11 mouse cellular contexts compared by ENCODE assay signal in genomic region chr13:41758550-41759465, GRCm38 (mm10).
DNase-seq lines count a peak whose midpoint lies in the region; ATAC-seq and TF ChIP-seq lines count a peak whose summit lies in the region.
"Had no signal": no experiment of that assay in that cellular context is flagged by ENCODE, and none has a peak within 500 bp of the region (broad histone marks: within the 10 kb centered on the region; RNA-seq: fewer than 3 reads in every experiment).

No protein-coding gene starts in this region.

- no peaks in the 10 kb centered on the region for H3K27me3 ChIP-seq in hindbrain, embryonic 13.5 days
- no peaks in the 10 kb centered on the region for H3K27me3 ChIP-seq in hindbrain, embryonic 12.5 days
- no peaks in the 10 kb centered on the region for H3K27me3 ChIP-seq in heart, embryonic 12.5 days (replicated peaks)
- H3K27me3 ChIP-seq: liver, embryonic 15.5 days had no signal

- H3K9ac ChIP-seq in hindbrain, embryonic 13.5 days = no peak overlapping the region
- no peak overlapping the region for H3K9ac ChIP-seq in hindbrain, embryonic 12.5 days
- no peak overlapping the region for H3K9ac ChIP-seq in heart, embryonic 12.5 days
- H3K9ac ChIP-seq: liver, embryonic 15.5 days had no signal

- peak; percentile 33 for DNase-seq in cerebellum, adult 8-10 months
- peak; percentile 49 to 78 for DNase-seq in frontal cortex, postnatal 36 days (ENCODE audit: low spot score in 2 of 2)
- no peak for DNase-seq in spleen, postnatal 10 days (ENCODE audit: low spot score in 2 of 2)
- no peak for DNase-seq in urinary bladder, postnatal 14 days (ENCODE audit: low spot score)

- no peak for TF ChIP-seq POLR2A in olfactory bulb, adult 2 months (IDR thresholded peaks at IDR 0.05; ENCODE audit: insufficient read depth, low read depth, low read length)

- peak overlapping the region; percentile 50; the same call in 1 of the 2 replicates for H3K27ac ChIP-seq in hindbrain, embryonic 13.5 days
- H3K27ac ChIP-seq in hindbrain, embryonic 12.5 days = no peak overlapping the region
- peak overlapping the region; percentile 83 for H3K27ac ChIP-seq in olfactory bulb, adult 2 months (ENCODE audit: insufficient read depth, low read depth, low read length)
- no peak overlapping the region for H3K27ac ChIP-seq in heart, embryonic 12.5 days (ENCODE audit: poor library complexity, severe bottlenecking)
- H3K27ac ChIP-seq: liver, embryonic 15.5 days had no signal

- no peaks in the 10 kb centered on the region for H3K36me3 ChIP-seq in hindbrain, embryonic 13.5 days
- no peaks in the 10 kb centered on the region for H3K36me3 ChIP-seq in hindbrain, embryonic 12.5 days
- H3K36me3 ChIP-seq in heart, embryonic 12.5 days = no peaks in the 10 kb centered on the region
- H3K36me3 ChIP-seq: liver, embryonic 15.5 days had no signal

- no peak for ATAC-seq in hindbrain, embryonic 13.5 days (ENCODE audit: low FRiP score)
- ATAC-seq in hindbrain, embryonic 12.5 days (ENCODE audit: low FRiP score) = no peak
- no peak for ATAC-seq in heart, embryonic 12.5 days (ENCODE audit: insufficient number of reproducible peaks, low FRiP score)
- ATAC-seq: CD4-positive, CD25-positive, alpha-beta regulatory T cell, adult 4 months; inflammation-experienced regulatory T-cells, adult 6 months had no signal

- H3K4me2 ChIP-seq in hindbrain, embryonic 13.5 days = no peak overlapping the region
- H3K4me2 ChIP-seq in hindbrain, embryonic 12.5 days (replicated peaks) = no peak overlapping the region
- H3K4me2 ChIP-seq in heart, embryonic 12.5 days = no peak overlapping the region
- H3K4me2 ChIP-seq: liver, embryonic 15.5 days had no signal

- H3K4me3 ChIP-seq in hindbrain, embryonic 13.5 days = no peak overlapping the region
- no peak overlapping the region for H3K4me3 ChIP-seq in hindbrain, embryonic 12.5 days
- no peak overlapping the region for H3K4me3 ChIP-seq in olfactory bulb, adult 2 months (ENCODE audit: insufficient read depth, low read depth, low read length)
- no peak overlapping the region for H3K4me3 ChIP-seq in heart, embryonic 12.5 days
- H3K4me3 ChIP-seq: liver, embryonic 15.5 days had no signal

- 53% methylated on average over 19 of the region's 19 CpGs for WGBS in hindbrain, embryonic 13.5 days
- WGBS in hindbrain, embryonic 12.5 days = 56% methylated on average over 19 of the region's 19 CpGs
- 29% methylated on average over 19 of the region's 19 CpGs for WGBS in olfactory bulb, adult 2 months
- WGBS in heart, embryonic 12.5 days = 72% methylated on average over 19 of the region's 19 CpGs

- TF ChIP-seq CTCF in olfactory bulb, adult 2 months (IDR thresholded peaks at IDR 0.05; ENCODE audit: insufficient read depth, low read depth, low read length) = no peak

- H3K4me1 ChIP-seq in hindbrain, embryonic 13.5 days (replicated peaks) = peaks cover 22% of the 10 kb centered on the region
- peaks cover 12% of the 10 kb centered on the region; the same call in 1 of the 2 replicates for H3K4me1 ChIP-seq in hindbrain, embryonic 12.5 days
- H3K4me1 ChIP-seq in olfactory bulb, adult 2 months (ENCODE audit: control insufficient read depth, insufficient read depth, low read length) = peaks cover 15% of the 10 kb centered on the region
- peaks cover 6% of the 10 kb centered on the region; the same call in 1 of the 2 replicates for H3K4me1 ChIP-seq in heart, embryonic 12.5 days (replicated peaks)
- H3K4me1 ChIP-seq: liver, embryonic 15.5 days had no signal

- H3K9me3 ChIP-seq in hindbrain, embryonic 13.5 days = no peaks in the 10 kb centered on the region
- no peaks in the 10 kb centered on the region for H3K9me3 ChIP-seq in hindbrain, embryonic 12.5 days (replicated peaks)
- H3K9me3 ChIP-seq in heart, embryonic 12.5 days (replicated peaks) = no peaks in the 10 kb centered on the region
- H3K9me3 ChIP-seq: liver, embryonic 15.5 days had no signal

Comparison
In these comparisons a context has a peak if more than half of its experiments do, and no peak if none do; other contexts are left out.
1. H3K27ac ChIP-seq: peak in hindbrain, embryonic 13.5 days (single experiment) and olfactory bulb, adult 2 months (single experiment); none in hindbrain, embryonic 12.5 days (single experiment) and heart, embryonic 12.5 days (single experiment).
2. DNase-seq: peak in cerebellum, adult 8-10 months (single experiment) and frontal cortex, postnatal 36 days (2 of 2); none in spleen, postnatal 10 days (0 of 2) and urinary bladder, postnatal 14 days (single experiment).